Mouse (Mus musculus) limb, embryonic 14.5 days (tissue): ENCODE measurements around the gene Serping1. TPM values are rescaled to one million over a fixed set of nuclear protein-coding genes. Genes with fewer than 3 reads are reported as not detected.

Experiments
- ATAC-seq: fragments of 200-750 bp; cut with Nextera tagmentation; 2 replicates; pipeline ENCODE4 v1.8.0; 2017; ENCODE audit warnings: low read depth, moderate number of reproducible peaks, moderate TSS enrichment; ENCODE audit not compliant: low FRiP score
- DNase-seq: peaks from one replicate; pipeline ENCODE4 v3.0.0-alpha.2; 2015; ENCODE audit warnings: low spot score
- H3K27ac ChIP-seq: fragments of 300-500 bp; sonication (generic); replicated peaks from 2 replicates; pipeline ENCODE4 v1.5.1; 2014; ENCODE audit warnings: low read depth, mild to moderate bottlenecking, low read length, moderate library complexity, mixed read lengths
- H3K27me3 ChIP-seq: fragments of 300-500 bp; sonication (generic); 2 replicates; pipeline ENCODE4 v1.6.1; 2014; ENCODE audit warnings: low read length, mixed read lengths; ENCODE audit not compliant: control insufficient read depth, insufficient read depth
- H3K36me3 ChIP-seq: fragments of 300-500 bp; sonication (generic); 2 replicates; pipeline ENCODE4 v1.6.1; 2014; ENCODE audit warnings: mild to moderate bottlenecking, low read length, moderate library complexity, mixed read lengths; ENCODE audit not compliant: control insufficient read depth, insufficient read depth
- H3K4me1 ChIP-seq: fragments of 300-500 bp; sonication (generic); 2 replicates; pipeline ENCODE4 v1.6.1; 2014; ENCODE audit warnings: antibody characterized with exemption, low read length, mixed read lengths; ENCODE audit not compliant: control insufficient read depth, insufficient read depth
- H3K4me2 ChIP-seq: fragments of 300-500 bp; sonication (generic); replicated peaks from 2 replicates; pipeline ENCODE4 v1.6.1; 2014; ENCODE audit warnings: low read depth, mild to moderate bottlenecking, low read length, moderate library complexity; ENCODE audit not compliant: severe bottlenecking
- H3K4me3 ChIP-seq: fragments of 300-500 bp; sonication (generic); replicated peaks from 2 replicates; pipeline ENCODE4 v1.5.1; 2014; ENCODE audit warnings: low read length
- H3K9ac ChIP-seq: fragments of 300-500 bp; sonication (generic); 2 replicates; pipeline ENCODE4 v1.6.1; 2014; ENCODE audit warnings: mild to moderate bottlenecking, low read depth, low read length, moderate library complexity; ENCODE audit not compliant: severe bottlenecking
- H3K9me3 ChIP-seq: fragments of 300-500 bp; sonication (generic); 2 replicates; pipeline ENCODE4 v1.6.1; 2016; ENCODE audit warnings: low read length; ENCODE audit not compliant: control insufficient read depth
- POLR2A ChIP-seq: fragments of 200-500 bp; IDR thresholded peaks from 2 replicates; pipeline ENCODE4 v1.8.0; 2012; ENCODE audit warnings: inconsistent platforms, mild to moderate bottlenecking, moderate library complexity, borderline replicate concordance; ENCODE audit not compliant: insufficient read depth, insufficient read length; ENCODE audit errors: extremely low read depth
- WGBS: fragments of 180-500 bp; shearing (Covaris S2); extraction: QIAGEN DNeasy Blood & Tissue Kit; methylation state at CpG from one replicate; pipeline ENCODE4 v1.1.7; 2014; 5-methylcytosine and 5-hydroxymethylcytosine counted together
- polyA plus RNA-seq, 2 experiments: library from polyadenylated mRNA; depleted of rRNA in 1 of 2; stranded (reverse) in 1 of 2; unstranded in 1 of 2; fragments of >200 nt; fragmentation: Nextera tagmentation in 1 of 2; extraction: Ambion mirVana in 1 of 2; gene quantifications; 2 replicates each; pipeline versions ENCODE4 v1.2.1 to v1.2.3; 2012 to 2014

Gene Serping1
- polyA plus RNA-seq, 2 experiments = 38.9 to 44.1 TPM

DNA sequence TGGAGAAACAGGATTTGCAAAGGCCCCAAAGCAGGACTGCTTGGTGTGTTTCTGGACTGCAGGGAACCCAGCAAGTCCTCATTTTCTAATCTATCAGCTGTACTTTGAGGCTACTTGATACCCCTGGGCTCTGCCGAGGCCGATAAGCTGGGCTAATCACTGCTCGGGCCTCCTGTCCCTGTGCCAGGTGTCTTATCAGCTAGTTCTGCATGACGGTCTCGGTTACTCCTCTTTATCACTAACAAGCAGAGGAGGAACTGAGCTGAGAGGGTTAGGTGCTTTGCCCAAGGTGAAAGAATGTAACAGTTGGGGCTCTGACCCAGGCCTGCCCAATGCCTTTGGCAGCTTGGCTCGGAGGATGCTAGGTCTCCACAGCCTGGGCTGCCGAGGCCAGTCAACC is 36.6 kb upstream of the Serping1 start:
- no peak overlapping the region for H3K4me2 ChIP-seq
- no peak for ATAC-seq
- H3K9me3 ChIP-seq = no peaks in the 10 kb centered on the region
- H3K4me1 ChIP-seq = peaks cover 4% of the 10 kb centered on the region; the same call in 1 of the 2 replicates
- TF ChIP-seq POLR2A = no peak
- H3K27ac ChIP-seq = no peak overlapping the region
- H3K36me3 ChIP-seq = no peaks in the 10 kb centered on the region
- 85% methylated on average over 7 of the region's 7 CpGs for WGBS
- no peak overlapping the region for H3K9ac ChIP-seq
- H3K27me3 ChIP-seq = no peaks in the 10 kb centered on the region
- no peak for DNase-seq
- H3K4me3 ChIP-seq = no peak overlapping the region

DNA sequence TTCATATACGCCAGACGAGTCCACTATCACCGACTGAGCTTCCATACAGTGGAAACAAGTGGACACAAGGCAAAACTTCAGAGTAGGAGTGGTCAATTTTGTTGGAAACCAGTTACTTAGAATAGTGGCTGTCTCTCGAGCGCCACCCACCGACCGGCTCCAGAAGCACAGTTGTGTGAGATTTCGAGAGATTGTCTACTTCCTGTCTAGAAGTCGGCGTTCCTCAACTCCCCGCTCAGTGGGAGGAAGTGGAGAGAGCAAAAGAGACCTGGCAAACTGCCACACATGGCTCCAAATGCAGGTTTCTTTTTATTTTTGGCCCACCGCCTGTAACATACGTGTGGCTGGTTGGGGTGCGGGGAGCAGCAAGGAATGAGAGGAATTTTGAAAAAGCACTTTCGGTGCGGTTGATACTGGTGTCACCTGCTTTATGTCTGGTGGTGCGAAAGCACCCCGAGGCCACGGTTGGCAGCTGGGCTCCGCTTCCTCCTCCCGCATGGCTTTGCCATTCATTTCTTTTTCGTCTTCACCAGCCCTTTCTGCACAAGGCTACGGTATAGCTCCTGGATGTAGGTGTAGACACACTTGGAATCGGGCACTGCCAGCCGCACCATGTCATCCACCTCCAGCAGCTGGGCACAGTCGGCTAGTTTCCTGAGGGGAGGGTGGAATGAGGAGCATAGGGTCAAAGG is 35.8 kb upstream of the Serping1 start:
- no peaks in the 10 kb centered on the region for H3K27me3 ChIP-seq
- TF ChIP-seq POLR2A = no peak
- no peak overlapping the region for H3K27ac ChIP-seq
- H3K36me3 ChIP-seq = no peaks in the 10 kb centered on the region
- peak overlapping the region; percentile 23 for H3K4me3 ChIP-seq
- peak overlapping the region; percentile 32; the same call in 1 of the 2 replicates for H3K9ac ChIP-seq
- ATAC-seq (peak; percentile 86), DNase-seq (peak; percentile 91)
- 28% methylated on average over 26 of the region's 26 CpGs for WGBS
- peaks cover 4% of the 10 kb centered on the region; the same call in 1 of the 2 replicates for H3K4me1 ChIP-seq
- no peaks in the 10 kb centered on the region for H3K9me3 ChIP-seq
- peak overlapping the region; percentile 42 for H3K4me2 ChIP-seq

DNA sequence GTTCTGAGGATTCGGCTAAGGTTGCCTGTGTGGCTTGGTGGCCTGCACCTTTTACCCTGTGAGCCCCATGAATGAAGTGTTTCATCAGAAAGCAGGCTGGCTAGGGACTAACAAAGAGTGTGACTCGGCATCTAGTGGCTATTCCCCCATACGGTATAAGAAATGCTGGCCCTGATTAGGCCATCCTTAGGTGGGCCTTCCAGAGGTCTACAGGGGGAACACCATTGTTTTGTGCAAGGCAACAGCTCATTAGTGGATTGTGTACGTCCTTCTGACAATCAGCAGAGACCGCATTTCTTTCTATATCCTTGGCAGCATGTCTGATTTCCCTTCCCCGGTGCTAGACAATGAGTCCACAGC is 35.3 kb upstream of the Serping1 start:
- TF ChIP-seq POLR2A = no peak
- no peaks in the 10 kb centered on the region for H3K27me3 ChIP-seq
- H3K27ac ChIP-seq = no peak overlapping the region
- ATAC-seq (no peak), DNase-seq (no peak)
- no peaks in the 10 kb centered on the region for H3K36me3 ChIP-seq
- 78% methylated on average over 6 of the region's 6 CpGs for WGBS
- H3K4me2 ChIP-seq = peak overlapping the region; percentile 42
- peaks cover 4% of the 10 kb centered on the region; the same call in 1 of the 2 replicates for H3K4me1 ChIP-seq
- no peak overlapping the region for H3K9ac ChIP-seq
- no peak overlapping the region for H3K4me3 ChIP-seq
- no peaks in the 10 kb centered on the region for H3K9me3 ChIP-seq

DNA sequence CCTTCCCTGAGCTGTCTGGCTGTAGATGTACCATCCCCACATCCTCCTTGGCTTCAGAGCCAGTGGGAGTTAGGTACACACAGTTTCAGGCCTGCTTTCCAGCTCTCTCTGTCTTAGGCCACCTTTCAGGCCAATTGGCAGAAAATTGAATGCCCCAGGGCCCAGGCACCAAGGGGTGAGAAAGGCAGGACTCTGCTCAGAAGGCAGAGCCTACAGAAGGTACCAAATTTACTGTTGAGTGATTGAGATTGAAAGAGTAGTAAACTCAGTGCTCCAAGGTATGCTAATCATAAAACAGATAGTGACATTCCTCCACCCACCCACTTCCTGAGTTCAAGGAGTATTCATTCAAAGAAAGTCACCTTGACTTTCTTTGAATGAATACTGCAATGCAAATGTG is 34.1 kb upstream of the Serping1 start:
- Histone ChIP-seq H3K27ac (no peak overlapping the region), H3K9ac (no peak overlapping the region), H3K4me1 (peaks cover 4% of the 10 kb centered on the region; the same call in 1 of the 2 replicates), H3K36me3 (no peaks in the 10 kb centered on the region), H3K9me3 (no peaks in the 10 kb centered on the region), H3K4me3 (no peak overlapping the region), H3K27me3 (no peaks in the 10 kb centered on the region), H3K4me2 (no peak overlapping the region)
- DNase-seq (no peak), ATAC-seq (no peak)
- no peak for TF ChIP-seq POLR2A

DNA sequence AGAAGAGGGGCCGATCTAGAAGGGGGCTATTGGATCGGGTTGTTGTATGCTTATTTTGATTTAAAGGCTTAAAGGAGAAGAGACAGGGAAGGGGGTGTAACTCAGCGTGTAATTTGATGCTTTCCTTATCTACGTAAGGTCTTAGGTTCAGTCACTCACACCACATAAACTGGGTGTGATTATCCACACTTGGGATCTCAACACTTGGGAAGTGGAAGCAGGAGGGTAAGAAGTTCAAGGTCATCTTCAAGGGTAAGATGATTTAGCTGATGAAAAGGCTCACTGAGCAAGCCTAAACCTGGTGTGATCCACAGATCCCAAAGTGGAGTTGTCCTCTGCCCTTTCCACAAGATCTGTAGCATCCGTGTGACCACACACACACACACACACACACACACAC is 31.3 kb upstream of the Serping1 start:
- DNase-seq (no peak), ATAC-seq (no peak)
- H3K27me3 ChIP-seq = no peaks in the 10 kb centered on the region
- no peaks in the 10 kb centered on the region for H3K36me3 ChIP-seq
- H3K4me3 ChIP-seq = no peak overlapping the region
- H3K9ac ChIP-seq = no peak overlapping the region
- peaks cover 4% of the 10 kb centered on the region; the same call in 1 of the 2 replicates for H3K4me1 ChIP-seq
- WGBS = 53% methylated on average over 5 of the region's 5 CpGs
- no peak overlapping the region for H3K4me2 ChIP-seq
- no peaks in the 10 kb centered on the region for H3K9me3 ChIP-seq
- no peak overlapping the region for H3K27ac ChIP-seq
- TF ChIP-seq POLR2A = no peak
